Mouse (Mus musculus): ENCODE measurements at regions not wholly inside any gene's neighbourhood (a gene's known extent, or its start where the extent isn't known, plus 50 kb on each side); places are given as distances from the start of the nearest gene placed in this dataset.

DNA sequence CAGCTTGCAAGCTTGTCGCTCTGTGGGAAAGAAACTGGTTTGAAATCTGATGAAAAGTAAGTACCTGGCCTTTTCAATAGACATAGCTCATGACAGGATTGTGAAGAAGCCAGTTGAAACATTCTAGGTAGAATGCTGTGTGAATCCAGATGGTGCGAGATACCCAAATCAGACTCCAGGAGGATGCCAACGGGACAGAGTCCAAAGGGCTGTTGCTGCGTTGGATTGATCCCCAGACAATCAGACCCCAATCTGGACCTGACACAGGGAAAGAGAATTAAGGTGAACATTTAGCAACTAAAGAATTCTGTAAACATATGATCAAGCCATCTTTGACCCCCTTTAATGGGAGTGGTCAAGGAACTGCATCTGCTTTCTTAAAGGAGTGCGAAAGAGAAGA, 296.6 kb upstream of the Gm15217 start:
- DNase-seq (ENCODE audit: low spot score in 2 of 2) = no peak

DNA sequence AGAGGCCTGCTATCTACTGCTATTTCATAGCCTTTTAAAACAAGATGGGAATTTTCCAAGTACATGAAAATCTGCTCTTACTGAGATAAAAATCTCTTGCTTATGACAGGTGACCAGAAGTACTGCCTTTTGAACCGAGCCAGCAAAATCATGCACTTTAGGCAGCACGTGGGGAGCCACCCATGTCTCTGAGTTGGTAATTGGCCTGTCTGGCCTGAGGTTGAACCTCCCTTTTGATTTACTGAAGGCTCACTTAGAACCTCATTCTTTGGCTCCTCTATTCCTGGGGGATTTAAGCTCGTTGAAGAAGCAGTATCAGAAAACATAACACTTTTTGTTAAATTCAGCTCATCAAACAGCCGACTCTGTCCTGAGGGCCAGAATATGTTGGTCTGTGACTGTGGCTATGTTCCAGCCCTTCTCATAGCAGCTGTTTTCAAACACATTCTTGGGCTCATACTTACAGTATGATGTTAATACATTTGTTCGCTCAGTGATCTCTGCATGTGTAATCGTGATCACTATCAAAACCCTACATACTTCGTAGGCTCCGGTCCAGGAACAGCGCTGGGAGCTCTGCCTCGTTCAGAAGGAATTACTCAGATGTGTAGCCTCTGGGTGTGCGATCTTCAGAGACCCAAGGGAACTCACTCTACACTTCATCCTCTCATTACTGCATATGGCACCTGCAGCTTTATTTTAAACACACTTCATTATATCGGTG, 290.1 kb upstream of the Gm15217 start:
- DNase-seq (ENCODE audit: low spot score in 2 of 2) = peak in 1 of 2 experiments; percentile 43

DNA sequence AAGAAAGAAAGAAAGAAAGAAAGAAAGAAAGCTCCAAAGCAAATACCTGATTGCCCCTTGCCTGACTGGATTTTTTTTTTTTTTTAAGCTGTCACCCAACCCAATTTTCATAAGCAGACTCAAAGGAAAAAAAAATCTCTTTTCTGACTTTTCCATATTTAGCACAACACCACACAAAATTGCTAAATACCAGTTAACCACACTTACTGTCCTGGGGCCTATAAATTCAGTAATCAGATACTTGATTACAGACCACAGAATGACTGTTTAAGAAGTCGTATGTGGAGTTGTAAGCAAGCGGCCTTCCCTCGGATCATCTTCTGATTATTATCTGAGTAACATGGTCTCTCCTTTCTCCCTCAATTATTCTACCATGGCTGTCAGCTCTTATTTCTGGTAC, 263.3 kb upstream of the Gm15217 start:
- no peak for DNase-seq (ENCODE audit: low spot score in 2 of 2)

DNA sequence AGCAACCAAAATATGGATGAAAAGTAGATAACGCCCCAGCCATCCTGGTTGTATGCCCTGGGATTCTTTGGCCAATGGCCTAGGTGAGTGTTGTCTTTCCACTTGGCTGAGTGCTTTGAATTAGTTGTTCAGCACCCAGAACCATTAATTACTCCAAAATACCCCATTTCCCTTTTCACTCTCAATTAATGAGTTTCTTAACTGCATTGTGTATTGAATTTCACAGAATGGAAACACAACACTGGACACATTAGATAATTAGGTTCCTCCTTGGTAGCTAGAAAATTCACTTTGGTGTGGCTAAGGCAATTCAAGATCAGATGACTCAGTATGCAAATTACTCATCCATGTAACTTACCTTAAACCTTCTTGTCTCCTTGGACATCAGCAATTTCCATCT, 252.7 kb upstream of the Gm15217 start:
- no peak for DNase-seq (ENCODE audit: low spot score in 2 of 2)

DNA sequence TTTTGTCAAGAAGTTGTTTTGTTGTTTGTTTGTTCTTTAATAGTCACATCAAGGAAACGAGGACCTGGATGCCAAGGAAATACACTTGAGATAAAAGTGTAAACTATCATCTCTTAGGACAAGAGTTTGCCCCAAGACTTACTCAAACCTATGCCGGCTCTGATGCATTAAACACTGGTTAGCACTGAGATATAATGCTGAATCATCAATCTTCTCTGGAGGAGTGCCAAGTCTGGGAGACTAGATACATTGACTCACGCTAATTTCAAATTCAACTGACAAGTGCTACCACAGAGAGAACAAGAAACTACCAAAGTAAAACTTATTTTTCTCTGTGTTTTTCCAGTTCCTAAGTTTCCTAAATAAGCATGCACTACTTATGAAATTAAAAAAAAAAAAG, 249.5 kb upstream of the Gm15217 start:
- no peak for DNase-seq (ENCODE audit: low spot score in 2 of 2)

DNA sequence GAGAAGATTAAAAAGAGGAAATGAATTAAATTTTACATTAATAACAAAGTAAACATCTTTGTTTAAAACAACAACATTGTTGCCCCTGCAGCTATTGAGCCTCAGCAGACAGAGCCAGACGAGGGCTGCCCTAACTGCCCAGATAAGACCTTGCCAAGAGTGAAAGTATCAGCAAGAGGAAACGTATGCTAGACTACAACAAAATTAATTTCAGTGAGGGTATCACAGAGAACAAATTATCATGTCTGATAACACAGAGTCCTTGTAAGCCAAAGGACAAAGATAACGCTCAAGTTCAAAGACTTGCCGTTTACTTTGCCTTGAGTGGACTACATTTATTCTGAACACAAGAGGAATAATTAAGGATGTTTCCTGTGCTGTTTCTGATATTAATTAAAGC, 235.0 kb upstream of the Gm15217 start:
- no peak for DNase-seq (ENCODE audit: low spot score in 2 of 2)

DNA sequence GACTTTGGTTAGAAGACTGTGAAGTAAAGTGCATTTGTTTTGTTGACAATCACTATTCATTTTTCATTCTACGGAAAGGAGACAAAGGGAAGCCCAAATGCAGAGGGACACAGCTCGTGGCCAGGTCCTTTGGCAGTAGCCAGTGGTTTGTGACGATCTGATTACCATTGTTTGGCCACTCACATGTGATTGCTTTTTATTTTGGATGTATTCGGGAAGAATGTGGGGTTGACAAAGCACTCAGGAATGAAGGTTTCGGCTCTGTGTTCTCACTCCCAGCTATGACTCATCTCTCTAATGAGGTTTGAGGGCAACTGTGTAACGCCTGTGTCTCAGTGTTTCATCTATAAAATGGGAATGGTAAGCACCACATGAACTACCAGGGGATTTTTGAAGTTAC, 234.5 kb upstream of the Gm15217 start:
- no peak for DNase-seq (ENCODE audit: low spot score in 2 of 2)

DNA sequence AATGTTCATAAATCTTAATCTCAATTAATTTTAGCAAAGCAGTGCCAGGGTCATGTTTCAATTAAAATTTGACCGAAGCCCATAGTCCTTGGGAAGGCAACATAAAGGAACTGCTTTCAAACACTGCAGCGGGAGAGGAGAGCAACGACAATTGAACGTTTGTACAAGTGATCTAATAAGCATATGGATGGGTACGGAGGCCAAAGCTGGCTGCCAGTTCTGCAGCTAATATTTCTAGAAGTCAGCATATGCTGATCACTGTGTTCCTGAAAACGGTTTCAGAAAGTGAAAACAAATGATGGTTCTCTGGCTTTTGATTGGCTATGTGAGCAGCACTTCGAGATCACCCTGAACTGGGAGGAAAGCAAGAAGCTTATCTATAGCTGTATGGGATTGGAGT, 233.6 kb upstream of the Gm15217 start:
- DNase-seq (ENCODE audit: low spot score in 2 of 2) = no peak

DNA sequence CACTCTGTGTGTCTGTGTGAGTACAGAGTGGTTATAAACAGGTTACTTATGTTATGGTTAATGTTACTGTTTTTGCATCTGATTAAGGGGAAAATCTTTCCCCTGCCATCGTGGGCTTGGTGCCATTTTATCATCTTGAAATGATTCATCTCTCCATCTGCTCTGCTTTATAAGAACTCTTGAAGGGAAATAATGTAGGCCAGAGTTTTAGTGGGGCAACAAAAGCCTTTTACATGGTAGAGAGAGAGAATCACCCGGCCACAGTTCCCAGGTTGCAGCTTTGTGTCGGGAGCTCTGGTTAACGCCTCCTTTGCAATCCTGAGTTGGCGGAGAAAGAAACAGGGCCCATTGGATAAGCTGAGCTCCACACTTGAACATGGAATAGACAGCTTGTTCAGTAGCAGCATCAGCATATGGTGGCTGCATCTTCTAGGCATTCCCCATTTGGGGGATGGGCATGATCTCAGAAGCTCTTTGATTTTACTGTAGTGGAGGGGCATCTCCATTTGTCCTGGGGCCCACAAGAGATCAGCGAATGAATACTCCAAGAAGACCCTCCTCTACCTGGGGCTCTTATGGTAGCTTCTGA, 230.0 kb upstream of the Gm15217 start:
- DNase-seq (ENCODE audit: low spot score in 2 of 2) = no peak

DNA sequence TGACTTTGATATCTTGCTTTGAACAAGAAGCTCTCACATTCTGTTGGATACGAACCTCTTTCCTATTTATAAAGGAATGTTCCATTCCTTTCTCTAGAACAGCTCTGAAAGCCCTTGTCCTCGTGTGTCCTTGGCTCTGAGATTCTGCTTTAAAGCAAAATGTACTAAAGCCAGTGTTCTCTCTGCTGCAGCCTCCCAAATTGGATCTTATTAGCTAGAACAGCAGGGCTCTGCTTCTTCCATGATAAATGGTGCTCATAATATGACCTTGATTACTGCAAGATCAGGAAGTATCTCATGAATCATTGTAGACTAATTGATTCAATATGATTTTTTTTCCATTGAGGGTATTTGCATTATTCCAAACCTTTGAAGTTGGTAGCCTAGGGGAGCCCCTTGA, 220.5 kb upstream of the Gm15217 start:
- DNase-seq (ENCODE audit: low spot score in 2 of 2) = no peak

DNA sequence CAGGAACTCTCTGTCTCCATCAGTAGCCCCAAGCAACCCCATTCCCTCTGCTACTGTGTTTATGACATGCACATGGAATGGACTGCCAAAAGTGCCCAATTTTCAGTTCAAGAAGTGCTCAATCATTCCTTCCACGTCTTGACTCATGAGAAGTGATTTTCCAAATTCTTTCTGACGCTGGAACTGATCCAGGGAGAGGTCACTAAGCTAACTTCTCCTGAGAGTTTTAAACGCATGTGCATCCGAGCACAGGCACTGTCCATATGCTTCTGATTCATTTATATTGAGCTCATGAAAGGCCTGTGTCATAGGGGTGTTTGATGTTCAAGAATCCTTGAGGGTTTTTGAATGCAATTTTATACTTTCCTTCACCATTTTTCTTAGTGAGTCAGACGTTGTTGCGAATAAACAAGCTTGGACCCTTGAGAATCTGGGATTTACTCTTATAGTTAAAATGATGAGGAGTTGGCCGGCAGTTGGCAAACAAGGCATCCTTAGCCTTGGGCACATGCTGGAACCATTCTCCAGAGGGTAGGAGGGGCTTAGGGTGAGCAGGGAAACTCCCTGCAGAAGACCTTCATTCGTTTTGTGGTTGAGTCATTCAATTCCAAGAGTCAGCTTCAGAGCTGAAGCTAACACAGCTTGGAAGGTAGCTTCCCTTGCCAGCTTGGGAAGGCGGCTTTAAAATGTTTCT, 206.9 kb upstream of the Gm15217 start:
- DNase-seq (ENCODE audit: low spot score in 2 of 2) = no peak

DNA sequence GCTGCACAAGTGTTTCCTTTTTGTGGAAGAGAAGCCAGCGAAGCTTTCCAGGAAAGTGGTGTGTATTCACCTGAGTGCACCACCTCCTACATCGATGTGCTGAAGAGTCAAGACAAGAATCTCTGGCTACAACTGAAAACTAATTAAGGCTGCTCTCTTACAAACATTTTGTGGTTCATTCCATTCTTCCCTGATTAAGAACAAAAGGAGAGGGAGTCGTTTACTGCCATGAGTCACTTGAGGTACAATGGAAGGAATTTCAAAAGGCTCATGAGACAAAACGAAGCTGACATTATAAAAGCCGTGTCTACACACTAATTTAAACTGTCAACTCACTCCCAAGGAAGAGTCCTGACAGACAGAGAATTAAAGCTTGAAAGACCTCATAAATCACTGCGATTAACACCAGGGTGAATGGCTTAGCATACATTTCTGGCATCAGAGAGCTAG, 206.3 kb upstream of the Gm15217 start:
- no peak for DNase-seq (ENCODE audit: low spot score in 2 of 2)

DNA sequence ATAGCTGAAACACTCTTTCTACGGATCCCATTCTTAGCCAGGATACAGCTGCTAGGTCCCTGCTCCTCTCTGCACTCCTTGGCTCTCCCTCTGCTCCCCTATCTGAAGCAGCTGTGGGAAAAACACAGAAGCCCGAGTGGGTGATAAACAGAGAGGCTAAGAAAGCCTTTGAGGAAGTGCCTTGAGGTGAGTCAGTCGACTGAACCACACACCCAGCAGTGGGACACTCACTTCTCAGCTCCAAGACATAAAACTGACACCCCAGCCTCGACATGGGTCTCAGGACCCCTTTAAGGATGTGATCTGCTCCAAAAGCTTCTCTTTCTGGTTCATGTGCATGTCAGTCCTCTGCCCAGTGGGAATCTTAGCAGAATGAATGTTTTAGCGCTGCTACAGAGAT, 204.8 kb upstream of the Gm15217 start:
- DNase-seq (ENCODE audit: low spot score in 2 of 2) = no peak

DNA sequence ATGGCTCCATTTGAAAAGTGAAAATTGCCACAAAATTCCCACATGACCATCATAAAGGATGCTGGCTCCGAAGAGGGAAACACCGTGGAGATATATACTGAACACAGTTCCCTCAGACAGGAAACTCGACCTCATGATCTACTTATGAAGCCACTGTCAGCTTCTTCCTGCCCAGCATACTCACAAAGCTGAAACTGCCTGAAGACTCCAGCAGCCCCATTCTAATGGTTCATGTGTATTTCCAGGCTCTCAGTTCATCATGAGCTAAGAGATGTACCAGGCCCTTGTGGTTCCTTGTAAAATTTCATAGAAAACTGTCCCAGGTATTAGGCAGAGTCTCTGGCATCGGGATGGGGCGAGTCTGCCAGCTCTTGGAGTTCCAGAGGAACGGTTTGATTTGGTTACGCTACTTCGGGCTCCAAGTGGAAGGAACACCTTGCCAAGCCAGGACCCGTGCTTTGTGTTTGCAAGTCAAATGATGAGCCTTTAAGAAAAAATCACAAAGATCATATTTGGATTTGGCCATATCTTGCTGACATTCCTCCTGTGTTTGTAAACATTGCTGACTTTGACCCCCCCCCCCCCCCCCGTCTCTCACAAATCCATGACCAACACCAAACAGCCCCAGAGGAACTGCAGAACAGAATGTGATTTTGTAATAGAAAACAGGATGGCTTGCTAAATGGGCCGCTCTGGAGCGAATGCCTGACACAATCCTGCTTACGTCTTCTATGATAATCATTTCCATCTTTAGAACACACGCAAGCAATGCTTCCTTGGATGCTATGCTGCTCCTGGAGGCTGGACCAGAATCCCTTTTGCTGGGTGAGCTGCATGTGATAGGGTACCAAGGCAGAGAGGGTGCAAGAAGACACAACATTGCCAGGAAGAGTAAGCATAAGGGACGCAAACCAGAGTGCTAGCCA, 203.7 kb upstream of the Gm15217 start:
- DNase-seq (ENCODE audit: low spot score in 2 of 2) = no peak

DNA sequence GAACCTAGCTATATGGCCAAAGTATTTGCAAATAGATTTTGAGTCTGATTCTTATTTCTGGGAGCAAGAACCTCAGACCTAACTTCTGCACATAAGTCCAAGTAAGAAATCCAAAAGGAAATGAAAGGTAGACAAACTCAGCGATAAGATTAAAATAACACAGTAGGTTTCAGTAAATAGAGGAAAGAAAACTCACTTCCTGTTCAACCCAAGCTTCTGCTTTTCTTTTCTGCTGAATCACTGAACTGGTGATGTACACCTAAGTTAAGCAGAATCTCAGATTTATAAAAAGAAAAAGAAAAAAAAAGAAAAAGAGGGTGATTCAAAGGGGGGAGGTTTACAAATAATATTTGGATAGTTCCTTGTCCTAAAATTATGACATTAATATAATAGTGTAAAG, 200.2 kb upstream of the Gm15217 start:
- no peak for DNase-seq (ENCODE audit: low spot score in 2 of 2)

DNA sequence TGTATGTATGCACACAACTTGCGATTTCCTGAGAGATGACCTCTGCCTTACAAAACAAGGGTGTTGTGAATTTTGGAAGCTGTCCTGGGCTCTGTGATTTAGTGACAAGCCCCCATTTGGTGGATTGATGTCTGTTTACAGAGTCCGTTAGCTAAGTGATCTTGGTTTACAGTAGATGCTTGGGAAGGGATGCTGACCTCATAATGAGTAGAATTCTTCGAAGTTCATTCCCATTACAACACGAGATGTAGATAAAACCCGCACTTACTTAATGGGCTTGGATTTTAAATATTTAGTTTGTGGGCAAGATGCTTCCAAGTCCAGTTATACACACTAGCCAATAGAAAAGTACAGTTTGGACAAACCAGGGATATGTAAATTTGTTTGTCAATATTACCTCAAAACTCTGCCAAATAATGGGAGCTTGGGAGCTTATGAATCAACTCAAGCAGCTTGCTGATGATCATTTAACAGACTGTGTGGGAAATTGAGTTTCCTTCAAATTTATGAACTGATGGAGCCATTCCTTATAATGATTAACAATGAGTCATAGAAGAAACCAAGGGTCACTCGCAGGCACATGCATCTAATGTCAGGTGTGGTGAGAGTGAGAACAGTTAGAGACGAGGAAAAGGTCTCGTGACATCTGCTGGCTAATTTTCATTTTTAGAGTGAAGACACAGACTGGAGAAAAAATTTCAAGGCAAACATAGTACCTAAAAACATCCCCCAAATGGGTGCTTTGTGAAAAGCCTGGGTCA, 187.4 kb upstream of the Gm15217 start:
- no peak for DNase-seq (ENCODE audit: low spot score in 2 of 2)

DNA sequence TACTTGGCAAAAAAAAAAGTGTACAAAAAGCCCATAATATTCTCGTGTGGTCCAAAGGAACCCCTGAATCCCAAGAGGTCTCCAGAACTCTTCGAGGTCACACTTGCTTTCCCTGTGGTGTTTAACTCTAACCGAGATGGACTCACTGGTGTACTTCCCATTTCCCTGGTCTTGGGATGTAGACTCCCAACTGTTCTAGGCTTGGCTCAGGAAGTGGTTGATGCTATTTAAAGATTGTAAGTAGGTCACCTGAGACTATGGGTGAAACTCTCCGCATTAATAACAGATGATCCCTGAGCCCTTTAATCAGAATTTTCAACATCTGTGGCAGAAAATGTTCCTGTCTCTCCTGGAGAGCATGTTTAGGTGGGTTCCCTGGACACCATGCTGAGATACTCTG, 185.6 kb upstream of the Gm15217 start:
- no peak for DNase-seq (ENCODE audit: low spot score in 2 of 2)

DNA sequence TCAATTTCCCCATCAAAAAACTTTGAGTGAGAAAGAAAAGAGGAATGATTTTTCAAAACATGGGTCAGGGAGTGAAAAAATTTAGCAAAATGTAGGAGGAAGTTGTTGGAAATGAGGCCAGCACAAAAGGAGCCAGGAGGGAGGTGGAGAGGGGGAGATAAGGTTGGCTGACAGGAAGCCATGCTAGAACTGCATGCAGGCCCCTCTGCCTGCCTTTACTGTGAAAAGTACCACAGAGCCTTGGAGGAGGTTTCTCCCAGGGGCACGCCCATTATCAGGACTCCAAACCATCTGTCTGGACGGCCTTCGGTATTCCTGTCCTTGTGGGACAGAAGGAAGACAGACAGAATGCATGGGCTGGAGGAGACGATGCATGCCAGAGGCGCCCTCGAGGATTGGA, 183.3 kb upstream of the Gm15217 start:
- DNase-seq (ENCODE audit: low spot score in 2 of 2) = no peak

DNA sequence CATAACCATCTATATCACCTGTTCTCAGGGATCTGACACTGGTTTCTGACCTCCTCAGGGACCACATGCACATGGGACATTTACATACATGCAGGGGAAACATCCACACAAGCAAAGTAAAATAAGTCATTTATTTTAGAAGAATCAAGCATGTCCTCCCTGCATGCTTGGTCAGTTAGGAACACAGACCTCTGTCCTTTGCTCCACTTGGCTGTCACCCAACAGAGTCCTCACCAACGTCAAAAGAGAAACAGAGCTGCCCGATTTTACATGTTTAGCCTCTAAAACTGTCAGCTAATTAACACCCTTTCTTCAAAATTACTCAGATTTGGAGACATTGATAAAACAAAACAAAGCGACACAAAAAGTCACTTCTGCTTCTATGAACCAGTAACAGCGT, 176.4 kb upstream of the Gm15217 start:
- DNase-seq (ENCODE audit: low spot score in 2 of 2) = no peak

DNA sequence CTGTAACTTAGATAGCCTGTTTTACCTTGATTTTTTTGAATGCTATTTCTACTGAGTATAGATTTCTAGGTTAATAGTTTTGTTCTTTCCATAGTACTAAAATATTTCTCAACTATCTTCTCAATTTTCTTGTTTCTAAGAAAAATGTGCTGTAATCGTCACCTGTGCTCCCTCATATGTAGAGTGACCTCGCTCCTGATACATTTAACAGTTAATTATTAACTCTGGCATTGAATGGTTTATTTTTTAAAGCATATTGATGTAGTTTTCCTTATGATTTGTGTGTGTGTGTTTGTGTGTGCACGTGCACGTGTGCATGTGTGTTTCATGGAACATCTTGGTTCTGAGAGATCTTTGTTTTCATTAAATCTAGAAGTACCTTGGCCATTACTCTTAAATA, 158.7 kb upstream of the Gm15217 start:
- no peak for DNase-seq (ENCODE audit: low spot score in 2 of 2)

DNA sequence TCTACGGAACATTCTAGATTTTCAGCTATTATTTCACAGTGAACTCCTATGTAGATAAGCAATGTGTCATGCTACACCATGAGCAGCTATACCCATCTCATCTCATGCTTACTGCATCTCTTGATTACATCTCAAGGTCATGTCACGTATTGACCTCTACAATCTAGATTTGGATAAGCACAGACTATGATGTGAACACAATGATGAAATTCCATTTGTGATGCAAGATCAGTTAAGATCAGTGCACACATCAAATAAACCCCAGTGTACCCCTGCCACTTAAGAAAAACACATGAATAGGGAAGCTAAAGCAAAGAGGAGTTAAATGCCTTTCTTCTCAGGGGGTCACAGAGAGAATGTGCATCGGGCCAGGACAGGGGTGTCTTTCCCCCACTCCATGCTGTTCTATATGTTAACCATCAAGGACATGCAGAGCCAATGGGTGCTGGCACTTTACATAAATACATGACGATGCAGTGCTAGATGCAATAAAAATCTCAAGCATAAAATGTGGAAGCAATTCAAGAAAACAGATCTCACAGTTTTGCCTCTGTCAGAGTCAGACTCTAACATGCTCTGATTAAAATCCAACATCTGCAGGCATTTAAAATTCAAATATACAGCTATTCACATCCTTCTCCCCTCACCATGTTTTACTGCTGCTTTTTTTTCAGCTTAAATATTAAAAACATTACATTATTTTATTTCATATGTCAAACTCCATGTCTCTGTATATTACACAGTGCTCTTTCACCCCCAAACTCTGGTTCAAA, 157.1 kb upstream of the Gm15217 start:
- DNase-seq (ENCODE audit: low spot score in 2 of 2) = no peak

Measured in urinary bladder, postnatal 4 days (tissue).